Mouse (Mus musculus) liver, postnatal 0 days (tissue): ENCODE data around the gene St6galnac3.

Experiments used
- CTCF ChIP-seq: sonication (generic); IDR thresholded peaks from 2 replicates; pipeline ENCODE4 v1.5.1; 2016; ENCODE audit warnings: antibody characterized with exemption, low read depth
- EP300 ChIP-seq: IDR thresholded peaks from 2 replicates; pipeline ENCODE4 v1.6.1; 2016; ENCODE audit warnings: antibody characterized with exemption, low read depth, mild to moderate bottlenecking

DNA sequence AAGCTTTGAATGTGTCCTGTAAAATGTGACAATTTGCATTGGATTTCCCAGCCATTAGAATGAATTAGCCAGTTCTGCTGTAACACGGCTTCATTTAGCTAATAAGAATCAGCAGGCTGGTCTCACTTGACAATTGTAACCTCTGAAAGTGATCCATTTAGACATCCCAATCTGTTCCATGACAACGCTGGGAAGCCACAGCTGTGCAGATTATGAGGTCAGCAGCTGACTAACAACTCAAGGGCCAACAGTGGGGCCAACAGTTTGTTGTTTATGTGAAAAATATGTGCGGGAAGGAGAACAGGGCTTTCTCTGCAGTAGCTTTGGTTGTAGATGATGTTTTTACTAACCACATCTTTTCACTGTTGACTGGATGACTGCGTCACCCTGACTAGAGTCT, 308.6 kb downstream of the St6galnac3 start:
- TF ChIP-seq CTCF: no peak
- no peak for TF ChIP-seq EP300
